Mouse (Mus musculus): Measurements from ENCODE around the gene Tspan32.

- TF ChIP-seq CTCF (IDR thresholded peaks at IDR 0.05) (no peak), EP300 (IDR thresholded peaks at IDR 0.05; ENCODE audit: insufficient read depth, low read depth, low read length) (no peak)
Measured at GRCm38 (mm10) chr7:143034519-143035450, 29.9 kb downstream of the Tspan32 start.
